Mouse (Mus musculus): ENCODE measurements around the gene Stag1.

- TF ChIP-seq POLR2A (IDR thresholded peaks at IDR 0.05; ENCODE audit: borderline replicate concordance, extremely low read depth, low read depth, low read length) (no peak), CTCF (IDR thresholded peaks at IDR 0.05; ENCODE audit: insufficient read depth, low read length) (no peak)
These were observed 389.4 kb downstream of the Stag1 start for GRCm38 (mm10) chr9:100987006-100987405.
